In the genomic region with DNA sequence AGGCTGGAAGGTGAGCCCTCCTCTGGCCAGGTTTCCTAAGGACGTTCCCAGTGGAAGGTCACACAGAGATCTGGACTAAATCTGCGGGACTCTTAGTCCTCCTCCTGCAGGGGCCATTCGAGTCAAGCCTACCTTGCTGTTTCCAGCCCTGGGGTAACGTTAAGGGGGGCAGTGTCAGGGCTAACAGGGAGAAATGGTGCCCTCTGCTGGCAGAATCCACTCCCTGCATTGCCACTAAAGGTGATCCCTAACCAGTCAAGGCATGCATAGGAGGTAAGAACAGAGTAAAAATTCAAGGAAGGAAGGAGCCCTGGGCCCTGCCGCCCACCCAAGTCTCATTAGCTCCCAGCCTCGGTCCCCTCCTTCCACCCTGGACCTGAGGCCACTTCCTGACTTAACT, we compare ENCODE assay signal across 9 mouse cellular contexts. TPM values are rescaled to one million over a fixed set of nuclear protein-coding genes. Genes with fewer than 3 reads are reported as not detected.
DNase-seq lines count a peak whose midpoint lies in the region; ATAC-seq lines count a peak whose summit lies in the region.
"Had no signal": no experiment of that assay in that cellular context is flagged by ENCODE, and none has a peak within 500 bp of the region (broad histone marks: within the 10 kb centered on the region; RNA-seq: fewer than 3 reads in every experiment).

No protein-coding gene starts in this region.

- H3K9me3 ChIP-seq in forebrain, embryonic 14.5 days (replicated peaks; ENCODE audit: control insufficient read depth, low read length): no peaks in the 10 kb centered on the region
- H3K9me3 ChIP-seq in hindbrain, embryonic 12.5 days (replicated peaks): no peaks in the 10 kb centered on the region
- H3K9me3 ChIP-seq: liver, embryonic 15.5 days had no signal

- no peaks in the 10 kb centered on the region for H3K4me1 ChIP-seq in forebrain, embryonic 14.5 days (ENCODE audit: control insufficient read depth, insufficient read depth, low read length)
- H3K4me1 ChIP-seq in hindbrain, embryonic 12.5 days: no peaks in the 10 kb centered on the region

- H3K27ac ChIP-seq in forebrain, embryonic 14.5 days (ENCODE audit: low read depth, low read length): no peak overlapping the region
- H3K27ac ChIP-seq in hindbrain, embryonic 12.5 days: no peak overlapping the region
- H3K27ac ChIP-seq: liver, embryonic 15.5 days had no signal

- 3% methylated on average over 6 of the region's 6 CpGs for WGBS in forebrain, embryonic 14.5 days
- 4% methylated on average over 6 of the region's 6 CpGs for WGBS in hindbrain, embryonic 12.5 days

- peak; percentile 59 for DNase-seq in Muller cell, postnatal 12 days (ENCODE audit: inconsistent ontology term)
- DNase-seq in c-Kit-positive CD71-positive TER-119-negative erythroid progenitor cells, embryonic 14.5 days (ENCODE audit: low read depth): peak; percentile 44
- peak; percentile 86 for DNase-seq in forebrain, embryonic 14.5 days (ENCODE audit: low spot score)
- DNase-seq in layer of hippocampus, postnatal 36 days: peak; percentile 73 to 82
- DNase-seq in right cerebral cortex, postnatal 14 days: peak; percentile 86

- no peak overlapping the region for H3K4me3 ChIP-seq in forebrain, embryonic 14.5 days (ENCODE audit: low read depth, low read length)
- no peak overlapping the region for H3K4me3 ChIP-seq in hindbrain, embryonic 12.5 days
- H3K4me3 ChIP-seq: liver, embryonic 15.5 days had no signal

- H3K9ac ChIP-seq in forebrain, embryonic 14.5 days (ENCODE audit: low read length): no peak overlapping the region
- H3K9ac ChIP-seq in hindbrain, embryonic 12.5 days: no peak overlapping the region
- H3K9ac ChIP-seq: liver, embryonic 15.5 days had no signal

- peak; percentile 61 for ATAC-seq in forebrain, embryonic 14.5 days
- peak; percentile 44; the same call in 1 of the 2 replicates for ATAC-seq in hindbrain, embryonic 12.5 days (ENCODE audit: low FRiP score)
- peak; percentile 79 for ATAC-seq in megakaryocyte progenitor cell, adult 5-6 weeks (replicated peaks; ENCODE audit: poor library complexity)
- no peak for ATAC-seq in erythroid progenitor cell, adult 5-6 weeks (replicated peaks; ENCODE audit: low FRiP score, poor library complexity, severe bottlenecking)

- H3K27me3 ChIP-seq in forebrain, embryonic 14.5 days (replicated peaks; ENCODE audit: control insufficient read depth, insufficient read depth, low read length): no peaks in the 10 kb centered on the region
- no peaks in the 10 kb centered on the region for H3K27me3 ChIP-seq in hindbrain, embryonic 12.5 days
- H3K27me3 ChIP-seq: liver, embryonic 15.5 days had no signal

- H3K4me2 ChIP-seq in forebrain, embryonic 14.5 days (ENCODE audit: low read length): no peak overlapping the region
- no peak overlapping the region for H3K4me2 ChIP-seq in hindbrain, embryonic 12.5 days (replicated peaks)
- H3K4me2 ChIP-seq: liver, embryonic 15.5 days had no signal

- H3K36me3 ChIP-seq in forebrain, embryonic 14.5 days (ENCODE audit: control insufficient read depth, insufficient read depth, low read length): no peaks in the 10 kb centered on the region
- peaks cover 14% of the 10 kb centered on the region for H3K36me3 ChIP-seq in hindbrain, embryonic 12.5 days
- H3K36me3 ChIP-seq: liver, embryonic 15.5 days had no signal

RNA-seq across cellular contexts. Expression of gene Vill, which starts 15.0 kb away (rescaled TPM):
- 3.8 and 4.0 TPM in 2 replicates for polyA plus RNA-seq in forebrain, embryonic 14.5 days (2014; fragmentation: Nextera tagmentation; extraction: Ambion mirVana)
- 13.8 and 14.9 TPM in 2 replicates for polyA plus RNA-seq in hindbrain, embryonic 12.5 days (2016; fragmentation: Nextera tagmentation; extraction: Ambion mirVana)
- under 1 TPM; 0.62 to 0.76 TPM for total RNA-seq in layer of hippocampus, postnatal 36 days (2021)
- total RNA-seq in megakaryocyte progenitor cell, adult 5-6 weeks (2015): 9.2 and 10.8 TPM in 2 replicates
- total RNA-seq in megakaryocyte progenitor cell, adult 5-6 weeks (2017): 34.4 and 37.7 TPM in 2 replicates
- 1.8 TPM in 1 of 2 replicates, not detected in the other for total RNA-seq in erythroid progenitor cell, adult 5-6 weeks (2015; ENCODE audit: low replicate concordance)
- 1.9 TPM in 1 of 2 replicates, not detected in the other for total RNA-seq in erythroid progenitor cell, adult 5-6 weeks (2017; ENCODE audit: low replicate concordance)

RNA-seq across cellular contexts. Expression of gene Plcd1, which starts 25.7 kb away (rescaled TPM):
- polyA plus RNA-seq in forebrain, embryonic 14.5 days (2014; fragmentation: Nextera tagmentation; extraction: Ambion mirVana): 10.5 and 12.1 TPM in 2 replicates
- 33.7 and 35.6 TPM in 2 replicates for polyA plus RNA-seq in hindbrain, embryonic 12.5 days (2016; fragmentation: Nextera tagmentation; extraction: Ambion mirVana)
- total RNA-seq in layer of hippocampus, postnatal 36 days (2021): 1 to 10 TPM; 8.3 to 8.4 TPM
- total RNA-seq in megakaryocyte progenitor cell, adult 5-6 weeks (2015): not detected in 2 replicates
- 0.14 and 0.29 TPM in 2 replicates for total RNA-seq in megakaryocyte progenitor cell, adult 5-6 weeks (2017)
- total RNA-seq in erythroid progenitor cell, adult 5-6 weeks (2015; ENCODE audit: low replicate concordance): not detected in 2 replicates
- total RNA-seq in erythroid progenitor cell, adult 5-6 weeks (2017; ENCODE audit: low replicate concordance): not detected in 2 replicates

RNA-seq across cellular contexts. Expression of gene Dlec1, which starts 34.7 kb away (rescaled TPM):
- 0.33 and 0.70 TPM in 2 replicates for polyA plus RNA-seq in forebrain, embryonic 14.5 days (2014; fragmentation: Nextera tagmentation; extraction: Ambion mirVana)
- 1.4 and 1.9 TPM in 2 replicates for polyA plus RNA-seq in hindbrain, embryonic 12.5 days (2016; fragmentation: Nextera tagmentation; extraction: Ambion mirVana)
- total RNA-seq in layer of hippocampus, postnatal 36 days (2021): 1 to 10 TPM; 4.3 to 4.4 TPM
- total RNA-seq in megakaryocyte progenitor cell, adult 5-6 weeks (2015): 0.37 and 3.9 TPM in 2 replicates
- total RNA-seq in megakaryocyte progenitor cell, adult 5-6 weeks (2017): 1.9 TPM in 1 of 2 replicates, not detected in the other
- total RNA-seq in erythroid progenitor cell, adult 5-6 weeks (2015; ENCODE audit: low replicate concordance): 0.36 TPM in 1 of 2 replicates, not detected in the other
- not detected in 2 replicates for total RNA-seq in erythroid progenitor cell, adult 5-6 weeks (2017; ENCODE audit: low replicate concordance)
- polyA plus RNA-seq: liver, embryonic 15.5 days had no signal

Comparison
In these comparisons a context has a peak if more than half of its experiments do, and no peak if none do; other contexts are left out.
1. RNA of gene Plcd1, which starts 25.7 kb away (total RNA-seq): 8.3 to 8.4 TPM in layer of hippocampus, postnatal 36 days; 0.14 to 0.29 TPM in megakaryocyte progenitor cell, adult 5-6 weeks and not detected in erythroid progenitor cell, adult 5-6 weeks; every median in the first group is over 4 times any median in the second.
2. Peak in every context shown above with its lines, with median percentiles within 50 percentile points of each other: DNase-seq.